Mouse (Mus musculus) heart, embryonic 16.5 days (tissue): ENCODE data around the gene Fbxl22. TPM values are rescaled to one million over a fixed set of nuclear protein-coding genes. Genes with fewer than 3 reads are reported as not detected.

ENCODE experiments used
- ATAC-seq: fragments of 200-750 bp; cut with Nextera tagmentation; replicated peaks from 2 replicates; pipeline ENCODE4 v1.8.0; 2017; ENCODE audit warnings: moderate number of reproducible peaks; ENCODE audit not compliant: insufficient read depth, low FRiP score; ENCODE audit errors: extremely low read depth
- H3K27ac ChIP-seq: fragments of 300-500 bp; sonication (generic); 2 replicates; pipeline ENCODE4 v1.5.1; 2014; ENCODE audit warnings: mild to moderate bottlenecking, low read length, control low read depth, moderate library complexity
- H3K27me3 ChIP-seq: fragments of 300-500 bp; sonication (generic); 2 replicates; pipeline ENCODE4 v1.6.1; 2014; ENCODE audit warnings: low read length, mixed read lengths; ENCODE audit not compliant: control insufficient read depth, insufficient read depth
- H3K36me3 ChIP-seq: fragments of 300-500 bp; sonication (generic); 2 replicates; pipeline ENCODE4 v1.6.1; 2014; ENCODE audit not compliant: control insufficient read depth, insufficient read depth
- H3K4me1 ChIP-seq: fragments of 300-500 bp; sonication (generic); 2 replicates; pipeline ENCODE4 v1.6.1; 2014; ENCODE audit warnings: low read length, mixed read lengths; ENCODE audit not compliant: control insufficient read depth, insufficient read depth
- H3K4me2 ChIP-seq: fragments of 300-500 bp; sonication (generic); 2 replicates; pipeline ENCODE4 v1.6.1; 2014; ENCODE audit warnings: low read depth, mild to moderate bottlenecking, control low read depth, low read length
- H3K4me3 ChIP-seq: fragments of 300-500 bp; sonication (generic); 2 replicates; pipeline ENCODE4 v1.5.1; 2014; ENCODE audit warnings: mild to moderate bottlenecking, control low read depth, low read length
- H3K9ac ChIP-seq: fragments of 300-500 bp; sonication (generic); 2 replicates; pipeline ENCODE4 v1.6.1; 2014; ENCODE audit warnings: low read length, control low read depth
- H3K9me3 ChIP-seq: fragments of 300-500 bp; sonication (generic); replicated peaks from 2 replicates; pipeline ENCODE4 v1.6.1; 2016; ENCODE audit warnings: low read length; ENCODE audit not compliant: control insufficient read depth
- WGBS: fragments of 180-500 bp; shearing (Covaris S2); extraction: QIAGEN DNeasy Blood & Tissue Kit; methylation state at CpG from one replicate; pipeline ENCODE4 v1.1.7; 2014; 5-methylcytosine and 5-hydroxymethylcytosine counted together
- polyA plus RNA-seq: library from polyadenylated mRNA; unstranded; fragments of >200 nt; fragmentation: Nextera tagmentation; extraction: Ambion mirVana; gene quantifications from 2 replicates; pipeline ENCODE4 v1.2.1, GENCODE M21; 2015

Fbxl22 gene
- 86.1 and 87.5 TPM in 2 replicates for polyA plus RNA-seq

GRCm38 (mm10) chr9:66514256-66514770 is at the start of gene Fbxl22:
Gene Fbxl22, minus strand, starts transcription at chr9:66514593.
- peak within 1 kb of the TSS; percentile 99 for H3K27ac ChIP-seq
- peak; percentile 33 for ATAC-seq
- H3K27me3 ChIP-seq, result no peaks in the 10 kb centered on the region
- peaks cover 33% of the 10 kb centered on the region for H3K36me3 ChIP-seq
- H3K9ac ChIP-seq, result peak within 1 kb of the TSS; percentile 81
- peak within 1 kb of the TSS; percentile 80 for H3K4me3 ChIP-seq
- no peaks in the 10 kb centered on the region for H3K9me3 ChIP-seq
- peaks cover 32% of the 10 kb centered on the region for H3K4me1 ChIP-seq
- WGBS, result 29% methylated on average over 17 of the region's 17 CpGs
- H3K4me2 ChIP-seq, result peak within 1 kb of the TSS; percentile 99

- Histone ChIP-seq H3K4me1 (peaks cover 16% of the 10 kb centered on the region), H3K27me3 (no peaks in the 10 kb centered on the region)
- WGBS, result 59% methylated on average over 1 of the region's 1 CpGs
Measured at GRCm38 (mm10) chr9:66562215-66562614, 47.8 kb upstream of the Fbxl22 start.

GRCm38 (mm10) chr9:66561496-66561895 is 47.1 kb upstream of the Fbxl22 start:
- 82% methylated on average over 2 of the region's 2 CpGs for WGBS
- Histone ChIP-seq H3K4me2 (no peak overlapping the region), H3K27ac (no peak overlapping the region), H3K27me3 (no peaks in the 10 kb centered on the region), H3K4me3 (no peak overlapping the region), H3K9ac (no peak overlapping the region), H3K9me3 (no peaks in the 10 kb centered on the region), H3K36me3 (no peaks in the 10 kb centered on the region), H3K4me1 (peaks cover 16% of the 10 kb centered on the region)
- ATAC-seq, result no peak

More at GRCm38 (mm10) chr9:66562215-66562614, 47.8 kb upstream of the Fbxl22 start:
- Histone ChIP-seq H3K9ac (no peak overlapping the region), H3K36me3 (no peaks in the 10 kb centered on the region), H3K4me3 (no peak overlapping the region), H3K27ac (no peak overlapping the region), H3K4me2 (no peak overlapping the region), H3K9me3 (no peaks in the 10 kb centered on the region)
- no peak for ATAC-seq

GRCm38 (mm10) chr9:66560728-66561127 is 46.3 kb upstream of the Fbxl22 start:
- H3K4me2 ChIP-seq, result no peak overlapping the region
- H3K9me3 ChIP-seq, result no peaks in the 10 kb centered on the region
- H3K9ac ChIP-seq, result no peak overlapping the region
- no peak overlapping the region for H3K4me3 ChIP-seq
- 78% methylated on average over 1 of the region's 1 CpGs for WGBS
- H3K4me1 ChIP-seq, result peaks cover 16% of the 10 kb centered on the region
- no peaks in the 10 kb centered on the region for H3K36me3 ChIP-seq
- H3K27ac ChIP-seq, result peak overlapping the region; percentile 53; the same call in 1 of the 2 replicates
- ATAC-seq, result 0 out of 2 replicates have a peak, but pooled peaks have one; percentile 14
- H3K27me3 ChIP-seq, result no peaks in the 10 kb centered on the region

- Histone ChIP-seq H3K27ac (peak overlapping the region; percentile 48; the same call in 1 of the 2 replicates), H3K9ac (no peak overlapping the region), H3K36me3 (no peaks in the 10 kb centered on the region), H3K27me3 (no peaks in the 10 kb centered on the region), H3K4me1 (peaks cover 16% of the 10 kb centered on the region), H3K9me3 (no peaks in the 10 kb centered on the region), H3K4me2 (no peak overlapping the region), H3K4me3 (no peak overlapping the region)
- 0% methylated on average over 2 of the region's 2 CpGs for WGBS
- ATAC-seq, result peak; percentile 60
Measured at GRCm38 (mm10) chr9:66560295-66560694, 45.9 kb upstream of the Fbxl22 start.

- no peak for ATAC-seq
- H3K4me1 ChIP-seq, result peaks cover 16% of the 10 kb centered on the region
- no peaks in the 10 kb centered on the region for H3K36me3 ChIP-seq
- H3K4me2 ChIP-seq, result no peak overlapping the region
- H3K27ac ChIP-seq, result peak overlapping the region; percentile 51
- no peaks in the 10 kb centered on the region for H3K9me3 ChIP-seq
- H3K9ac ChIP-seq, result no peak overlapping the region
- WGBS, result 93% methylated on average over 4 of the region's 4 CpGs
- no peaks in the 10 kb centered on the region for H3K27me3 ChIP-seq
- H3K4me3 ChIP-seq, result no peak overlapping the region
Measured at GRCm38 (mm10) chr9:66558971-66559370, 44.6 kb upstream of the Fbxl22 start.

GRCm38 (mm10) chr9:66542785-66543184 is 28.4 kb upstream of the Fbxl22 start:
- no peaks in the 10 kb centered on the region for H3K27me3 ChIP-seq
- H3K4me1 ChIP-seq, result no peaks in the 10 kb centered on the region
- WGBS, result 85% methylated on average over 4 of the region's 4 CpGs
- no peak for ATAC-seq
- peaks cover 32% of the 10 kb centered on the region for H3K36me3 ChIP-seq
- H3K9me3 ChIP-seq, result no peaks in the 10 kb centered on the region
- H3K9ac ChIP-seq, result no peak overlapping the region
- no peak overlapping the region for H3K4me2 ChIP-seq
- H3K27ac ChIP-seq, result no peak overlapping the region
- no peak overlapping the region for H3K4me3 ChIP-seq

- H3K36me3 ChIP-seq, result peaks cover 48% of the 10 kb centered on the region
- 97% methylated on average over 3 of the region's 3 CpGs for WGBS
- H3K4me3 ChIP-seq, result no peak overlapping the region
- no peaks in the 10 kb centered on the region for H3K9me3 ChIP-seq
- no peaks in the 10 kb centered on the region for H3K27me3 ChIP-seq
- H3K4me1 ChIP-seq, result peaks cover 2% of the 10 kb centered on the region; the same call in 1 of the 2 replicates
- no peak overlapping the region for H3K4me2 ChIP-seq
- H3K9ac ChIP-seq, result no peak overlapping the region
- H3K27ac ChIP-seq, result no peak overlapping the region
- ATAC-seq, result no peak
Measured at GRCm38 (mm10) chr9:66521595-66521994, 7.2 kb upstream of the Fbxl22 start.

GRCm38 (mm10) chr9:66520299-66520698 is 5.9 kb upstream of the Fbxl22 start:
- no peak for ATAC-seq
- H3K9me3 ChIP-seq, result no peaks in the 10 kb centered on the region
- H3K36me3 ChIP-seq, result peaks cover 53% of the 10 kb centered on the region
- H3K4me3 ChIP-seq, result no peak overlapping the region
- H3K9ac ChIP-seq, result no peak overlapping the region
- H3K4me2 ChIP-seq, result no peak overlapping the region
- H3K27ac ChIP-seq, result no peak overlapping the region
- WGBS, result 88% methylated on average over 4 of the region's 4 CpGs
- peaks cover 9% of the 10 kb centered on the region; the same call in 1 of the 2 replicates for H3K4me1 ChIP-seq
- no peaks in the 10 kb centered on the region for H3K27me3 ChIP-seq
